Mouse (Mus musculus): Measurements from ENCODE around the gene Tmem203.

The Tmem203 gene

DNA sequence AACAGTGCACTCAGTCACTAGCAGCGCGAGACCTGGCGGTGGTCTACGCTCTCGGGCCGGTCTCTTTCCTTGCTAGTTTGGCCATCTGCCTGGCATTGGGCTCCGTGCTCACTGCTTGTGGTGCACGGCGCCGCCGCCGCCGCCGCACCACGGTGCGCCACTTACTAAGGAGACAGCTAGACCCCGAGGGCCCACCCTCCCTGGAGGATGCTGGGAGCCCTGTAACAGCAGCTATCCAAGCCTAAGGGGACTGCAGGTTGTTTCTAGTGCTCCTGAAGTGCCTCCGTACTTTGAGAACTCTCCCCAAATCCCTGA is 35.5 kb downstream of the Tmem203 start:
- no peak for DNase-seq (ENCODE audit: low spot score in 2 of 2)

DNA sequence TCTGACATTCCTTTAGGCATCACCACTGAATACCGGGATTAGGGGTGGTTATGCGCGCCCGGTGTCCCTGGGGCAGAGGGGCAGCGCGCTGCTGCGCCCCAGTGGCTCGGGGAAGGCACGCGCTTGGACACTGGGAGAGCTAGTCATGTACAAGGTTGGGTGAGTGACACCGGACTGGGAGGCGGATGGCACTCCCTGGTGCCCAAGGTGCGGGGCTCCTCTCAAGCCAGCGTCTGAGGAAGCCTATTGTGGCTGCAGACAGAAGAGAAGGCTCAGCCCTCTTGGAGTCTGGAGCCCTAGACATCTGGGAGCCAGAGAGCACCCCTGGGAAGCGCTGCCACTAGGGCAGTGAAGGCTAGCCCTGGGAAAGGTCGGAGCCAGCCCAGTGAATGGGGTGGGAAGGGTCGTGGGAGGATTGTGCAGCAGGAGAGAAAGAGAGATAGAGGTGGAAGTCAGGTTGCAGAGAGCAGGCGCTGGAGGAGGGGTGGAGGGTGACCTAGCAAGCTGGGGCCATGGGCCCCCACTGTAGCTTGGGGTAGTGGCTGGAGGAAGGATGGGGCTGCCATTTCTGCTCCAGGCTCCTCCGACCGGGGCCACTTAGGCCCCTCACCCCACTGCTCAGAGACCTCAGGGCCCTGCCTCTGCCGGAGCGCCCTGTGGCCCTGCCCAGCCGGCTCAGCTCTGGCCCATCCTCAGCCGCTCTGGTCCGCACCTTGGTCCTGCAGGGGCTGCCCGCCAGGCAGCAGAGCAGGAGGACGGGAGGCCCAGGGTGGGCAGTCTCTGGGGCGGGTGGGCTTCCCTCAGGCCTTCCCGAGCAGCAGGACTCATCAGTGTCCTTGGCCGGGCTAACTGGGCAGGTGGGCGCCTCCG is 36.2 kb downstream of the Tmem203 start:
- no peak for DNase-seq (ENCODE audit: low spot score in 2 of 2)

- DNase-seq (ENCODE audit: low spot score in 2 of 2): no peak
These were observed 36.9 kb downstream of the Tmem203 start for GRCm38 (mm10) chr2:25292054-25292544.

GRCm38 (mm10) chr2:25292856-25293255 is 37.6 kb downstream of the Tmem203 start:
- DNase-seq (ENCODE audit: low spot score in 2 of 2): peak in 1 of 2 experiments; percentile 82

- no peak for DNase-seq (ENCODE audit: low spot score in 2 of 2)
These were observed 38.5 kb downstream of the Tmem203 start for GRCm38 (mm10) chr2:25293706-25294105.

DNA sequence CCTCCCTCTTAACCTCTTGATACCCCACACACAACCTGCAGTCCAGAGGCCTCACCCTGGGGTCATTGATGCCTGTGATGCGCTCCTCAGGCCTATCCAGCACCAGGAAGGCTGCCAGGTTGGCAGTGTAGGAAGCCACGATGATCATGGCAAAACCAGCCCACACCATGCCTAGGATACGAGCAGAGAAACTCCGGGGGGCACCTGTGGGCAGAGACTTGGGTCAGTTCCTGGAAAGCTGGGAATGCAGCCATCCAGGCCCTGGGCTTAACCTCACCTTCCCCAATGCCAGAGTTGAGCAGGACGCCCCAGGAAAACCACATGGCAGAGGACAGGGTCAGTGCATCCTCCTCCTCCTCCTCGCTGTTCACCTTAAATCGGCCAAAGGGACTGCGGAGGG is 41.9 kb downstream of the Tmem203 start:
- no peak for DNase-seq (ENCODE audit: low spot score in 2 of 2)

DNA sequence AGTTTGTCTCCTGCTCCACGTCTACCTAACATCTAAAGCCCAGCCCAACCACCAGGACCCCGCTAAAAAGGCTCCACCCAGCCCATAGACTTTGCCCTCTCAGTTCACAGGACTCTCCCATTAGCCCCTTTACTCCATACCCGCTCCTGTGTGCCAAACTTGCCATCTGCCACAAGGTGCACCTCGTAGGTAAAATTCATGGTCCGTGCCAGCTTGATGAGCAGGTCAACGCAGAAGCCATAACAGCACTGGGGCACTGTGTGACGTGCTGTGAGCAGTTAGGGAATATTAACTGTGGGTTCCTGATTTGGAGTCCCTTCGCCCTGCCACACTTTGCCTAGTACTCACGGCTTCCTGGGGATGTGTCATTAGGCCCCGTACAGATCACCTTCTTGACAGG is 42.8 kb downstream of the Tmem203 start:
- DNase-seq (ENCODE audit: low spot score in 2 of 2): no peak

DNA sequence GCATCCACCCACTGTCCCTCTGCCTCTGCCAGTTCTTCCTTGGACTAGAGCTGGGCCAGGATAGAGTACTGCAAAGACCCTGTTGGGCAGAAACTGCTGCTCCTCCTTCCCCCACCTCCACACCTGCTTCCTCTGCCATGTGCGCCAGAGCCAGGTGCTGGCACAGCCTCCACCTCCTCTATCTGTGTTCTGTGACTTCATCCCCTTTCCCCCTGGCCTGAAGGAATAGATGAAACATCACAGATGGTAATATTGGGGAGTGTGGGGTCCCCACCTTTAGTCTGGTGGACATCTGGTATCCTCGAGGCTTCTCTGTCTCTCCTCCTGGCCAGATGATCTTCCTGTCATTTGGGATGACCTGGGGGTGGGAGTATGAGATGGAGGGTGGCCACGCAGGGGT is 48.2 kb downstream of the Tmem203 start:
- no peak for DNase-seq (ENCODE audit: low spot score in 2 of 2)

DNA sequence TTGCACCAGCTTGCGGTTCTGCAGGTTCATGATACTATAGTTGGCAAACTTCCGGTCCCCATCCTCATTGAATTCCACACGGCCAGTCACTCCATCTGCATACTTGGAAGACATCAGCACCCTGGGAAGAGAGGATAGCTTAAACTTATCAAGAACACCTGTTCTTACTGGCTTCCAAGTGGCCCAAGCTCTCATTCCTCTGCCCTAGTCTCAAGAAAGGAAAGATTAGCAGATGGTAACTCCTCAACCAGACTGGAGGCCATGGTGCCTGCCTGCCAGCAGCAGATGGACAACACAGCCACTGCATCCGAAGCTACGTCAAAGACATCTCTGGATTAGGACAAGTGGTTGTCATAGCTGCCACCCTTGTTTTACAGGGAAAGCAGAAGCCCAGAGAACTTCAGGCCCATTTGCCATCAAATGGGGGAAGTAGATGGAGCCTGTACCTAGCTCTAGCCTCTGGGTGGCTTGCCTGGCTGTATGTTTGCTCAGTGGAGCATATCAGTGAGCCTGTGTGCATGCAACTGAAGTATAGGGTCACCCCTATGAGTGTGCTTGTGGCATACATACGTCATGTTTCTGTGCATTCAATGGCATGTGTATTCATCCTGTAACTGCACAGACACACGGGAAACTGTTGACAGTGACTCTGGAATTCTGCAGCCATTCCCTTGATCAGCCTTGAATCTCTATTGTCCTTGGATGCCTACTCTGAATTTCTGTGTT is 48.9 kb downstream of the Tmem203 start:
- no peak for DNase-seq (ENCODE audit: low spot score in 2 of 2)

GRCm38 (mm10) chr2:25304657-25305541 is 49.7 kb downstream of the Tmem203 start:
- peak in 1 of 2 experiments; percentile 44 for DNase-seq (ENCODE audit: low spot score in 2 of 2)

All from cerebellum, postnatal 4 days (tissue).